Mouse (Mus musculus) cortical plate, adult 2 months (tissue): ENCODE measurements around the gene Nub1.

Experiments
- CTCF ChIP-seq: fragments of 200-500 bp; IDR thresholded peaks from 2 replicates; pipeline ENCODE4 v1.5.1; 2011; ENCODE audit warnings: mild to moderate bottlenecking, control low read depth, low read length; ENCODE audit not compliant: insufficient read depth; ENCODE audit errors: extremely low read depth
- POLR2A ChIP-seq: fragments of 200-500 bp; IDR thresholded peaks from 2 replicates; pipeline ENCODE4 v1.6.1; 2011; ENCODE audit warnings: mild to moderate bottlenecking, low read length, control low read depth; ENCODE audit not compliant: insufficient read depth; ENCODE audit errors: extremely low read depth

- no peak for TF ChIP-seq POLR2A
- no peak for TF ChIP-seq CTCF
These were observed 53.2 kb downstream of the Nub1 start for GRCm38 (mm10) chr5:24738517-24738916.
